Mouse (Mus musculus) lung, embryonic 15.5 days (tissue): ENCODE data around the gene Unc5cl. TPM values are rescaled to one million over a fixed set of nuclear protein-coding genes. Genes with fewer than 3 reads are reported as not detected.

Experiments
- ATAC-seq: fragments of 200-750 bp; cut with Nextera tagmentation; 2 replicates; pipeline ENCODE4 v1.8.0; 2017; ENCODE audit warnings: moderate number of reproducible peaks, borderline replicate concordance; ENCODE audit not compliant: low FRiP score, low TSS enrichment; ENCODE audit errors: extremely low read depth
- H3K27ac ChIP-seq: fragments of 300-500 bp; sonication (generic); 2 replicates; pipeline ENCODE4 v1.5.1; 2015; ENCODE audit warnings: moderate library complexity, mild to moderate bottlenecking, inconsistent platforms
- H3K27me3 ChIP-seq: fragments of 300-500 bp; sonication (generic); 2 replicates; pipeline ENCODE4 v1.6.1; 2015; ENCODE audit warnings: inconsistent platforms
- H3K36me3 ChIP-seq: fragments of 300-500 bp; sonication (generic); 2 replicates; pipeline ENCODE4 v1.6.1; 2015; ENCODE audit warnings: inconsistent platforms
- H3K4me1 ChIP-seq: fragments of 300-500 bp; sonication (generic); 2 replicates; pipeline ENCODE4 v1.6.1; 2015; ENCODE audit warnings: inconsistent platforms
- H3K4me2 ChIP-seq: fragments of 300-500 bp; sonication (generic); 2 replicates; pipeline ENCODE4 v1.6.1; 2015; ENCODE audit warnings: inconsistent platforms, mild to moderate bottlenecking, moderate library complexity
- H3K4me3 ChIP-seq: fragments of 300-500 bp; sonication (generic); 2 replicates; pipeline ENCODE4 v1.5.1; 2015; ENCODE audit warnings: mild to moderate bottlenecking, inconsistent platforms
- H3K9ac ChIP-seq: fragments of 300-500 bp; sonication (generic); 2 replicates; pipeline ENCODE4 v1.6.1; 2015; ENCODE audit warnings: inconsistent platforms
- H3K9me3 ChIP-seq: fragments of 300-500 bp; sonication (generic); 2 replicates; pipeline ENCODE4 v1.6.1; 2016; ENCODE audit warnings: inconsistent platforms
- WGBS: fragments of 180-500 bp; shearing (Covaris S2); methylation state at CpG from one replicate; pipeline ENCODE4 v1.1.7; 2015; 5-methylcytosine and 5-hydroxymethylcytosine counted together
- polyA plus RNA-seq: library from polyadenylated mRNA; unstranded; fragments of >200 nt; fragmentation: Nextera tagmentation; extraction: Ambion mirVana; gene quantifications from 2 replicates; pipeline ENCODE4 v1.2.1, GENCODE M21; 2015

Unc5cl gene
- 2.0 and 2.4 TPM in 2 replicates for polyA plus RNA-seq

DNA sequence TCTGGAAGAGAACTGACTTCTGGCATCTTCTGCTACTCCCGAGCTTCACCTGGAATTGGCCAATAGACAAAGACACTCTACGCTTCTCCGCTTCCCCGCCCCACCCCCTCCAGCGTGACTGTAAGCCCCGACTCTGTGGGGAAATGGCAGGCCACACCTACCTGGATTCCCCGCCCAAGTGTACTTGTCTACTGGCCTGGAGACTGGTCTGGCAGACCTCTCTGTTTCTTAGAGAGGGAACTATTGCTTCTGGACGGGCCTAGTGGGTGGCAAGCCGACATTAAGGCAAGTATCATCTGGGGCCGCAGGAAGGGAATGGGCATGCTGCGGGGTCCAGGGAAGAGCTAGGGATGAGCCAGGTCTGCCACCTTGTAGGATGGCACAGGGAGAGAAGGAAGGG lies at the start of gene Unc5cl:
Gene Unc5cl (plus strand): TSS at position 214 of the 400 bp plus-strand sequence.
- H3K4me3 ChIP-seq = peak within 1 kb of the TSS; percentile 16
- WGBS = 39% methylated on average over 11 of the region's 11 CpGs

GRCm38 (mm10) chr17:48407154-48407553 lies 47.5 kb upstream of the Unc5cl start:
- Histone ChIP-seq H3K4me1 (peaks cover 27% of the 10 kb centered on the region), H3K27ac (0 out of 2 replicates have a peak overlapping the region, but pooled peaks have one; percentile 14), H3K4me2 (peak overlapping the region; percentile 77), H3K27me3 (no peaks in the 10 kb centered on the region), H3K36me3 (no peaks in the 10 kb centered on the region), H3K9ac (no peak overlapping the region), H3K4me3 (no peak overlapping the region), H3K9me3 (no peaks in the 10 kb centered on the region)
- ATAC-seq = no peak
- WGBS = 75% methylated on average over 4 of the region's 4 CpGs

More for the DNA sequence above, at the start of gene Unc5cl:
- Histone ChIP-seq H3K36me3 (no peaks in the 10 kb centered on the region), H3K27me3 (no peaks in the 10 kb centered on the region), H3K9ac (0 out of 2 replicates have a peak within 1 kb of the TSS, but pooled peaks have one; percentile 13), H3K4me2 (peak within 1 kb of the TSS; percentile 33), H3K4me1 (peaks cover 3% of the 10 kb centered on the region; the same call in 1 of the 2 replicates), H3K27ac (no peak within 1 kb of the TSS), H3K9me3 (no peaks in the 10 kb centered on the region)
- peak; percentile 58; the same call in 1 of the 2 replicates for ATAC-seq

DNA sequence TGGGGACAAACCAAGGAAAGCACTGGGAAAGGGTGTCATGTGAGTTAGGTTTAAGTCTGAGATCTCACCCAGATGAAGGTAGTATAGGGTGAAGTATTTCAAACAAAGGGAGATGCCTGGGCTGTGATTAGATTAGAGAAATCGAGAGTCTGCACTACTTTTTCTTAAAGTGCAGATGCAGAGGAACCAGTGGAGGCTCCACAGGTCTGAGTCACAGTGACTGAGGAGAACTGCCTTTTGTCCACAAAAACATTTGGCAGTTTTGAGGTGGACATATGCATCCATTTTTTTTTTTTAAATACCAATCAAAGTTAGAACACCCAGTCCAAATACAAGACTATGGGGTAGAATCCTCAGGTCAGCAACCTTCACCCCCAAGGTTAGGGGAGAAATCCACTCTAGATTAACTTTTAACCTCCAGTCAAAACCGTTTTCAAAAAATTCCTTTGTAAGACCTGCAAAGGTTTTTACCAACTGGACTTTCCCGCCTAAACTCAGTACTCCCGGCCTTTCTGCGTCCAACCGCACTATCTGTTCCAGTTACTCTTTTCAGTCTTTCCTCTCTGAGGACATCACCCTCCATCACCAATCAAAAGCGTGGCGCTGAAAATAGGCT lies 46.7 kb upstream of the Unc5cl start:
- H3K27ac ChIP-seq = peak overlapping the region; percentile 100
- H3K4me2 ChIP-seq = peak overlapping the region; percentile 77
- peaks cover 27% of the 10 kb centered on the region for H3K4me1 ChIP-seq
- WGBS = 3% methylated on average over 8 of the region's 8 CpGs
- H3K9me3 ChIP-seq = no peaks in the 10 kb centered on the region
- no peak for ATAC-seq
- H3K27me3 ChIP-seq = no peaks in the 10 kb centered on the region
- peak overlapping the region; percentile 98 for H3K9ac ChIP-seq
- peak overlapping the region; percentile 93 for H3K4me3 ChIP-seq
- peaks cover 6% of the 10 kb centered on the region; the same call in 1 of the 2 replicates for H3K36me3 ChIP-seq

GRCm38 (mm10) chr17:48408526-48409291 lies 46.0 kb upstream of the Unc5cl start:
- peak; percentile 36 for ATAC-seq

DNA sequence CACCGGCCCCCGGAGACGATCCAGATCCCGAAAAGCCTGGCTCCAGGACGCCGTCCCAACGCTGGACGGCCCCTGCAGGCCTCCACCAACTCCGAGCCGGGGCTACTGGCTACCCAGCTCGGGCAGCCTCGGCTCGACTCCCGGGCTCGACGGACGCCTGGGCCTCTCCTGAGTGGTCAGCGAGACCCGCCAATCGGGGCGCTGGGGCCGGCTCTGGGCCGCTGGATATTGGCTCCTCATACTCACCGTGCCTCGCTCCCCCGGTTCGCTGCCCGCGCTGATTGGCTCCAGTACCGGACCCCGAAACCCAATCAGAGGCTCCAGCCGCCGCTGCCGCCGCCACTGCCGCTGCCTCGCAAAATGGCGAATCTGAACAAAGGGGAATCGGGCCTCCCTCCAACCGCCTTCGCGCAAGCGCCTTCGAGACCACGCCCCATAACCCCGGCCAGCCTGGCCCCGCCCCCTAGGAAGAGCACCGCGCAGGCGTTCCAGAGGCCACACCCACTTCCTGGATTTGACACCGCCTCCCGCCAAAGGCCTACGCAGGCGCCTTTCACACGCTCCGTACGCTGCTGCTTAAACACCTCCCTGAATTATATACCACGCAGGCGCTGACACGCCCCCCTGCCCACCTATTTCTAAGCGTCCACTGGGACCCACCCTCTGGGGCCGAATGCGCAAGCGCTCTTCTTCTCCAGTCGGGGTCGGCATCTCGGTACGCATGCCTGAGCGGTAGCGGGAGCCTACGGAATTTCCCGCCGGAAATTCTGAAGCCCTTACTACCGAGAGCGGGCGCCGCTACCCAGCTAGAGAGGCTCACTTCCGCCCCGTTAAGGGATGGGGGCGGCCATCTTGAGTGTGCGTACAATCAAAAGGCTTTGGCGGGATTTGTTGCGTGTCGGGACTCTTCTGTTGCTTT lies 45.1 kb upstream of the Unc5cl start, which contains the start of the genes Nfya and Oard1:
Gene Nfya (minus strand): TSS at position 527 of the 919 bp plus-strand sequence.
Gene Oard1 (plus strand): TSS at position 635 of the 919 bp plus-strand sequence.
- H3K27me3 ChIP-seq = no peaks in the 10 kb centered on the region
- ATAC-seq = peak; percentile 97
- WGBS = under 1% methylated on average over 83 of the region's 84 CpGs
- H3K27ac ChIP-seq = peak within 1 kb of the TSS; percentile 100
- peak within 1 kb of the TSS; percentile 98 for H3K9ac ChIP-seq
- H3K4me1 ChIP-seq = peaks cover 27% of the 10 kb centered on the region
- H3K4me3 ChIP-seq = peak within 1 kb of the TSS; percentile 93
- peak within 1 kb of the TSS; percentile 77 for H3K4me2 ChIP-seq
- peaks cover 18% of the 10 kb centered on the region for H3K36me3 ChIP-seq
- no peaks in the 10 kb centered on the region for H3K9me3 ChIP-seq

More at GRCm38 (mm10) chr17:48408526-48409291, 46.0 kb upstream of the Unc5cl start:
- H3K27me3 ChIP-seq = no peaks in the 10 kb centered on the region
- H3K9me3 ChIP-seq = no peaks in the 10 kb centered on the region
- peak overlapping the region; percentile 100 for H3K27ac ChIP-seq
- peaks cover 10% of the 10 kb centered on the region; the same call in 1 of the 2 replicates for H3K36me3 ChIP-seq
- under 1% methylated on average over 45 of the region's 47 CpGs for WGBS
- H3K4me3 ChIP-seq = peak overlapping the region; percentile 93
- peak overlapping the region; percentile 77 for H3K4me2 ChIP-seq
- H3K4me1 ChIP-seq = peaks cover 27% of the 10 kb centered on the region
- peak overlapping the region; percentile 98 for H3K9ac ChIP-seq

- Histone ChIP-seq H3K9me3 (no peaks in the 10 kb centered on the region), H3K4me2 (peak overlapping the region; percentile 77), H3K4me3 (peak overlapping the region; percentile 93), H3K27me3 (no peaks in the 10 kb centered on the region), H3K36me3 (peaks cover 23% of the 10 kb centered on the region), H3K27ac (peak overlapping the region; percentile 98), H3K4me1 (peaks cover 27% of the 10 kb centered on the region), H3K9ac (peak overlapping the region; percentile 76)
- peak; percentile 1 for ATAC-seq
- WGBS = under 1% methylated on average over 13 of the region's 13 CpGs
Observed at GRCm38 (mm10) chr17:48410299-48410785, 44.4 kb upstream of the Unc5cl start.

DNA sequence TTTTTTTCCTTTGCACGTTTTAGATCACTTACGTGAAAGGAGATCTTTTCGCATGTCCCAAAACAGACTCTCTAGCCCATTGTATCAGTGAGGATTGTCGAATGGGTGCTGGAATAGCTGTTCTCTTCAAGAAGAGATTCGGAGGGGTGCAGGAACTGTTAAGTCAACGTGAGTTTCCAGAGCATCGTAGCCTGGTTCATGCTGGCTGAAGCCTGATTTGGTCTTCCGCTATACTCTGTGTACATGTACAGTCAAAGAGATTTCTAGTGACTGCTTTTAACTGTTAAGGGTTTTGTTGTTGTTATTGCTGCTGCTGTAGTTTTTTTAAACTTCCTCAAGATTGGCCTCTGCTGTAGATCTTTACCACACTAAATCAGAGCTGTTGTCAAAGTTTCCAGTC lies 43.5 kb upstream of the Unc5cl start:
- WGBS = 23% methylated on average over 8 of the region's 8 CpGs
- no peaks in the 10 kb centered on the region for H3K9me3 ChIP-seq
- H3K4me3 ChIP-seq = peak overlapping the region; percentile 93
- H3K4me1 ChIP-seq = peaks cover 27% of the 10 kb centered on the region
- no peak for ATAC-seq
- H3K4me2 ChIP-seq = peak overlapping the region; percentile 77
- peak overlapping the region; percentile 76 for H3K9ac ChIP-seq
- H3K36me3 ChIP-seq = peaks cover 29% of the 10 kb centered on the region
- peak overlapping the region; percentile 98 for H3K27ac ChIP-seq
- H3K27me3 ChIP-seq = no peaks in the 10 kb centered on the region

DNA sequence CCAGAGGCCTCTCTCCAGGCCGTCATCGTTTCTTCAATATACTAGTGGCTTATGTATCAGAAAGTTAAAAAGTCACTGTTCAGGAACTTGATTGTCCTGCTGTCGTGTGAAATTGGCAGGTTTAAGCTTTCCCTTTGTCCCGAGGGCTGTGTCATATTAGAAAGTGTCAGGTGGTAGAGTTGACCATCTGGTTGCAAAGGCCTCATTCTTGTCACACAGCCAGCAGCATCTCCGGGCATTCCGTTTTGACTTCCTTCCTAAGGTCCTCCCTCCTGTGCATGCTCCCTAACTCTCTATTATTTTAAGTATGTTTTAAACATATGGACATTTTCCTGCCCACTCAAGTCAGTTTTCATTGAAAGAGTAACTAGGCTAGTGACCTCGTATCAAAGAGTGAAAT lies 38.7 kb upstream of the Unc5cl start:
- H3K4me3 ChIP-seq = no peak overlapping the region
- peaks cover 33% of the 10 kb centered on the region for H3K36me3 ChIP-seq
- no peak overlapping the region for H3K4me2 ChIP-seq
- no peak for ATAC-seq
- 61% methylated on average over 7 of the region's 7 CpGs for WGBS
- peaks cover 23% of the 10 kb centered on the region for H3K4me1 ChIP-seq
- no peaks in the 10 kb centered on the region for H3K27me3 ChIP-seq
- H3K9ac ChIP-seq = no peak overlapping the region
- no peaks in the 10 kb centered on the region for H3K9me3 ChIP-seq
- H3K27ac ChIP-seq = peak overlapping the region; percentile 45

DNA sequence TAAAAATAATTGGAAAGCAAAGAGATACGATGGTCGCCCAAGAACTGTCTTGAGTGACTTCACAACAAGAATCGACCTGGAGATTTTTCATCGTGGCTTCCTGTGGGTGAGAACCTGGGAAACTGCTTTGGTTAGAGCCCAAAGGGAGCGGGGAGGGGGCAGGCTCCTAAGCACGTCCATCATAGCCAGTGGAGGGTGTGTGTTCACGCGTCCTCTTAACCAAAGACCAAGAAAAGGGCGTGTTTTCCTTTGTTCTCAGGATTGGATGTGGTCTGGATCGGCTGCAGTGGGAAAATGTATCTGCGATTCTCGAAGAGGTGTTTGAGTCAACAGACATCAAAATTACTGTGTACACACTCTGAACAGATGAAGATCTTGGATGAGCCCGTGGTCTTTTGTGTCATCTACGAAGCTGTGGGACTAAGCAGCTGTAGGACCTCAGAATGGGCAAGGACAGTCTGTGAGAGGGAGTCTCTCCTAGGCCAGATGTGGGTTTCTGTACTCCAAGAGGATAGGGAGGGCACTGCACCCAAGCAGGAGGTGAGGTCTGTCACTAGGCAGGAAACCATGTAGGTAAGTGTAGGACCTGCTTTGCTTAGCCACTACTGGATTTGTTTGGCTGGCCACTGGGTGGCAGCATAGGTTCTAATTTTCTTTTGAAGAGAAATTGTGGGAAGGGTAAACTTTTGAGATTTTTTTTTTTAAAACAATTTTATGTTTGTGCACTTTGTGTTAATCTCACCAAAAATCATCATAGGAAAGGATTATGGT lies 38.1 kb upstream of the Unc5cl start:
- no peaks in the 10 kb centered on the region for H3K27me3 ChIP-seq
- H3K4me1 ChIP-seq = peaks cover 17% of the 10 kb centered on the region
- peaks cover 33% of the 10 kb centered on the region for H3K36me3 ChIP-seq
- no peak for ATAC-seq
- no peak overlapping the region for H3K9ac ChIP-seq
- H3K9me3 ChIP-seq = no peaks in the 10 kb centered on the region
- peak overlapping the region; percentile 45 for H3K27ac ChIP-seq
- 73% methylated on average over 14 of the region's 14 CpGs for WGBS
- no peak overlapping the region for H3K4me3 ChIP-seq
- no peak overlapping the region for H3K4me2 ChIP-seq

GRCm38 (mm10) chr17:48417521-48417920 lies 37.2 kb upstream of the Unc5cl start:
- WGBS = 73% methylated on average over 6 of the region's 6 CpGs
- no peaks in the 10 kb centered on the region for H3K27me3 ChIP-seq
- peaks cover 12% of the 10 kb centered on the region for H3K4me1 ChIP-seq
- H3K4me3 ChIP-seq = no peak overlapping the region
- peaks cover 32% of the 10 kb centered on the region for H3K36me3 ChIP-seq
- no peak for ATAC-seq
- no peak overlapping the region for H3K9ac ChIP-seq
- no peak overlapping the region for H3K4me2 ChIP-seq
- H3K9me3 ChIP-seq = no peaks in the 10 kb centered on the region
- no peak overlapping the region for H3K27ac ChIP-seq
